Mouse (Mus musculus) telencephalon, adult 2 months (tissue): ENCODE results near the gene Mier3.
"Not testable (repeated sequence)": the region's sequence is repeated elsewhere in the genome, so short reads cannot be mapped to it uniquely, and the experiment has no call there.

Source experiments
- DNase-seq: peaks from one replicate; pipeline ENCODE4 v3.0.0-alpha.2; 2011; ENCODE audit warnings: low read depth, low spot score

Gene Mier3

DNA sequence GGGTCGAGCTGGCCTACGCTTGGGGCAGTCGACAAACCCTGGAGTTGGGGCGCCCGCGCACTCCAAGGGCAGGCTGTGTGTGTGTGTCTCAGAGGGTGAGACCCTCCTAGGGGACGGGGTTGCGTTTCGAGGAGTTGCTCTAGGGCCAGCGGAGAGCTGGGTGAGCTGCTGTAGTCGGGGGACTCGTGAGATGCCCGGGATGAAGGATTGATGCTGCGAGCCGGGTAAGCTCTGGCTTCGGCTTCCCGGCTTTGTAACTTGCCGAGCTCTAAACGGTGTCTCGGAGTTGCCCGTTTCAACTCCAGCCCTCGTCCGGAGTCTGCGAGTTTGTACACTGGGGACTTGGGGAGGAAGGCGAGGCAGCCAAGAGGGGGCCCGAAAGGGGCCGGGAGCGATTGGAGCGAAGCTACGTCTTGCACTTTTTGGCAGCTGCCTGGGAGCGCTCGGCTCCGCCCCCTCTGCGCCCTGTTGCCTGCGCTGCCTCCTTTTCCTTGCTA, 6.6 kb downstream of the Mier3 start:
- DNase-seq: peak; percentile 29

DNA sequence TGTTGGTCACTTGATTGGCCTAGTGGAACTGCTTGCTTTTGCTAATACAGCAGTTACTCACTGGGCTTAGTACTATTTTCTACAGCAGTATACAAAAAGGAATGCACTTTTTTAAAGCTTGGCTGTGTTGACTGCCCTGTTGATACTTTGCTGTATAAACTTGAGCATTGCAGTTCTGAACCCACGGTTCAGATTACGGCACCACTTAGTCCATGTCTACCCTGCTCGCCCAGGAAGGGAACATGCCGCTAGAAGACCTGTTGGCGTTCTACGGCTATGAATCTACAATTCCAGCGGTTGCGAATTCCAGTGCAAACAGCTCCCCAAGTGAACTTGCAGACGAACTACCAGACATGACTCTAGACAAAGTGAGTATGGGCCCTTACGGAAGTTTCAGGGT, 22.6 kb downstream of the Mier3 start:
- DNase-seq: no peak

DNA sequence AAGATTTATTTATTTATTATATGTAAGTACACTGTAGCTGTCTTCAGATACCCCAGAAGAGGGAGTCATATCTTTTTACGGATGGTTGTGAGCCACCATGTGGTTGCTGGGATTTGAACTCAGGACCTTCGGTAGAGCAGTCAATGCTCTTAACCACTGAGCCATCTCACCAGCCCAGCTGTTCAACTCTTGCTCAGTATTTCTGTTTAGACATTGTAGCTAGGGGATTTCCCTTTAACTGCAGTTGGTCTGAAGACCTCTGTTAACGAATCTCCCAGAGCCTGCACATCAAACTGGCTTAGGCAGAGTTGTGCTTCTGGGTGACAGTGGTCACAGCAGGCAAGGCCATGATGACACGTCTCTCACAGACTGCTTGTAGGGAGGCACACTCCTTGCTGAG, 23.2 kb downstream of the Mier3 start:
- not testable (repeated sequence) for DNase-seq

DNA sequence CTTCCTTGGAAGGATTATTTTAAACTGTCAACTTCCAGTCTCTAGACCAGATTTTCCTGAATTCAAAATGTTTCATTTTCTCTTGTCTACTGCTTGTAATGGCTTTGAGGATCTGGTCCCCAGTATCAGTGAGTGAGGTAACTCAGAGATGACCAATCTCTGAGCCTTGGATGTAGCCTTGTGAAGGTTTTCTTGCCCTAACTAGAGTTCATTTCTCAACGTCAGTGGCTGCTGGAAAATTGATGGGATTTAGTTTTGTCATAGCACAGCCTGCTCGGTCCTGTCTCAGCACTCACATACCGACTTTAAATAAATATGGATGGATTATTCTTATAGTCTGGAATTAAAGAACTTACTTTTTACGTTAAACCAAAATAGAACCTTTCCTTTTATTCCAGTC, 29.8 kb downstream of the Mier3 start:
- DNase-seq: no peak

DNA sequence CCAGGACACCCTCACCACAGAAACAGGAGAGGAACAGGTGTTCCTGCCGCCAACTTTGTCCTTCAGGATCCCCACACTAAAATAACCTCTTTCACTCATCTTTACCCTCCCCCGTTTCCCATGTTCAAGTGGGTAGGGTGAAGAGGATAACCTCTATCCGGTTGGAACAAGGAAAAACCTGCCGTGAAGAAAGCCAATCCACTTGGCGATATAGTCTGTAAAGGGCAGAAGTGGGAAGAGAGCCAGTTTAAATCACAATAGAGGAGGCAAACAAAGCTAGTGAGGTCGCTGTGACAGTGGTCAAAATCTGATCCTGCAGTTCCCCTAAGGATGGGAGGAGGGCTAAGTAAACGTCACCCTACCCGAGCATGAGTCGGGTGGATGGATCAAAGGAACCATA, 38.9 kb downstream of the Mier3 start:
- no peak for DNase-seq

DNA sequence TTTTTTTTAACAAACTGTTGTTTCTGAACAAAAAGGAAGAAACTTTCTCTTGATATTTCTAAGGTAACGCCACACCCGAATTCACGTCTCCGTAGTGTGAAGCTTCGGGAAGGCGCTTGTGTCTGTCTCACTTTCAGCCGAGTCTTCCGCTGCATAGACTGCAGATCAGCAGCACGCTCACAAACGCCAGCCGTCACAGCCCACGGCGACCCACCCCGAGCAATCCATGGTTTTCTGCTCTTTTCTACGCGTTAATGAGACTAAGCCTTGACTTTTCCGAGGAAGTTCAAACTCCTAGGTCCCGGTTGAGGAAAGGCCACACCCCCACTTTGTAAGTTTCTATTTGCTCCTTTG, 44.0 kb downstream of the Mier3 start:
- no peak for DNase-seq

DNA sequence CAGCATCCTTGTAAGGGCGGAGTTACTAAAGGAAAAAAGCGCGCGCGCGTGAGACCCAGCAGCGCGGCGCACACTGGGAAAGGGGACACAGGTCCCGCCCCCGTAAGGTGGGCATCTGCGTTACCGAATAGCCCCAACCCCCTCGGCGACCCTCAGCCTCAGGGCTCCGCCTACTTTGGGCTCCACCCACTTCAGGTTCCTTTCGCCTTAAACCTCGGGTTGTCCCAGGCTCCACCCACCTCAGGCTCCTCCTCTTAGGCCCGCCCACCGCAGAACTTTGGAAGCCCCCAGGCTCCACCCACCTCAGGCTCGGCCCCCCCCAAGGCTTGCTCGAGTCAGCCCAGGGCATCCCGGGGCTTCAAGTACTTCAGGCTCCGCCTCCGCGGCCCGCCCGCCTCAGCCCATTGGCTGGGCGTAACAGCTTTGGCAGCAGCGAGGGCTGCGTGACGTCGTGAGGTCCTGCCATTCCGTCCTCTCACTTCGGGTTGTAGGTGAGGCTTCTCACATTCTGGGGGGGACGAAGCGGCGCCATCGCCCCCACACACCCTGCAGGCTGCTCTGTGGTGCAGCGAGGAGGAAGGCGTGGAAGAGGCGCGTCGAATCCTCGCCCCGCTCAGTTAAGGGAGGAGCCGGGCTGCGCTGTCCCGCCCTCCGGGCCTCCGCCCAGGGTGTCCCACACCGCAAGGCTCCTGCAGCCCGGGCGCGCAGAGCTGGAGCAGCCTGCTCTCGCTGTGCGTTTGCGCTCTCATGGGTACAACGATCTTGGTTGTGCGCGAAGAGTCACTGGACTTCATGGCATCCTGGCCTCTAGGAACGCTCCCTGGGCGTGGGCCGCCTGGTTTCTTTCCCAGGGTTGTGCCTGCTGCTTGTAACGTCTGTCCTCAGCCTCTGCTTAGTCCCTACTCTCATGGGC, 44.6 kb downstream of the Mier3 start:
- DNase-seq: peak; percentile 89

DNA sequence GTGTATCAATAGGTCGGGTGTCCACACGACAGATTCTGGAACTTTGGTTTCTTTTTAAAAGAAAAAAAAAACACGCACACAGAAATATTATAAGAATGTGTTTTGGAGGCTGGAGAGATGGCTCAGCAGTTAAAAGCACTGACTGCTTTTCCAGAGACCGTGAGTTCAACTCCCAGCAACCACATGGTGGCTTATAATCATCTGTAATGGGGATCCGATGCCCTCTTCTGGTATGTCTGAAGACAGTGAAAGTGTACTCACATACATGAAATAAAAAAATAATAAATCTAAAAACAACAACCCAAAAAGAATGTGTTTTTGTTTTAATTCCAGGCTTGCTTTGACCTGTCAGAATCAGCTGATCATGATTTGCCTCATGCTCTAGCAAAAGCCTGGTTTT, 46.1 kb downstream of the Mier3 start:
- DNase-seq: no peak

DNA sequence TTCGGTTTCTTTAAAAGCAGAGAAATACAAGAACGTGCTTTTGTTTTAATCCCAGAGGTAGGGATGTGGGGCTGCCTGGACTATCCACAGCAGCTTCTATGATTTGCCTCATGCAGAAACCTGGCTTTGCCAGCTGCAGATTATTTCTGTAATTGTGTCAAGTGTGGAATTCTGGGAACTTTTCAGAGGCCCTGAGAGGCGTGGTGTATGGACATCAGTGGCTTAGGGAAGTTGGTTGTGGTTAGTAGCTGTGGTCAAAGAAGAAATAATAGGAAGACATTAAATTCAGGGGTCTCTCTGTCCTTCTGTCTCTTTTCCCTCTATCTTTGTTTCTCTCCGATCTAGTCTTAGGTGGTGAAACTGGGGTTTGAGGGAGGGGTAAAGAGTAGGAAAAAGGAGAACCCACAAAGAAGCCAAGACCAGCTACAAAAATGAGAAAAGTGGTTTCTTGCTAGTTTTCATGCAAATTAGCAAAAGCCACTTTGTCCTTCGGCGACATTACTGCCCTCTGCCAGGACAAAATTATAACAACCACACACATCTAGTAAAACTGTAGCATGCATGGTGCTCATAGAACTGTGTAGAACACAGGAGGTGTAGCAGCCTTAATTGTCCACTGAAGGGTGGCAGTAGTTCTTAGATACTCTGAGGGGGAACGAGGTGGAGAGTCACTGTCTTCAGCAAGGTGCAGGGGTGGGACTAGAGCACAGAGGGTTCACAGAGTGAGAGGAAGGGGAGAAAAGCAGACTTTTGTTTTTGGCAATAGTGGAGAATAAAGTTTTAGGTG, 60.6 kb downstream of the Mier3 start:
- no peak for DNase-seq

DNA sequence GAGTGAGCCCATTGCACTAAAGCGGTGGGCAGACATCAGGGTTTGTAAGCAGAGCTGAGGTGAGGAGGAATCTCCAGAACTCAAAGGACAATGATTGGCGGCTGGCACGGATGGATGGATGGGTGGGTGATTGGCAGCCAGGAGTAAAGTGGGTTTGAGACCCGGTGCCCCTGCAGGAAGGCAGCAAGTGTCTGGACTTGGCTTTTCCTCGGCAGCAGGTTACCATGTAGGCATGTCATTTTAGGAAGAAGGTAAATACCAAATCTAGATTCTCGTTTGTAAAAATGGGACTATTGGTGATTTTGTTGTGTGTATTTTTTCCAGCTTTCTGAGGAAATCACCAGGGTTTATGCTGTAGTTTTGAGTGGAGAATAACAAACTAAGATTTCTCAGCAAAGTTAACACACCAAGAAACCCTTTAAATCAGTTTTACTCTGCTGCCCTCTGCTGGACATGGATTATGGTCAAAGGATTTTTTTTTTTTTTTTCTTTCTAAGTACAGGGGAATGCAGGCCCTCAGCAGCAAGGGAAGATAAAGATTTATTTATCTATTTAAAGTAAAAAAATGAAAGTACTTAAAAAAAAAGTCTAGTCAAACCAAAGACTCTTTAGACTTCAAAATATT, 61.3 kb downstream of the Mier3 start:
- DNase-seq: peak; percentile 47

DNA sequence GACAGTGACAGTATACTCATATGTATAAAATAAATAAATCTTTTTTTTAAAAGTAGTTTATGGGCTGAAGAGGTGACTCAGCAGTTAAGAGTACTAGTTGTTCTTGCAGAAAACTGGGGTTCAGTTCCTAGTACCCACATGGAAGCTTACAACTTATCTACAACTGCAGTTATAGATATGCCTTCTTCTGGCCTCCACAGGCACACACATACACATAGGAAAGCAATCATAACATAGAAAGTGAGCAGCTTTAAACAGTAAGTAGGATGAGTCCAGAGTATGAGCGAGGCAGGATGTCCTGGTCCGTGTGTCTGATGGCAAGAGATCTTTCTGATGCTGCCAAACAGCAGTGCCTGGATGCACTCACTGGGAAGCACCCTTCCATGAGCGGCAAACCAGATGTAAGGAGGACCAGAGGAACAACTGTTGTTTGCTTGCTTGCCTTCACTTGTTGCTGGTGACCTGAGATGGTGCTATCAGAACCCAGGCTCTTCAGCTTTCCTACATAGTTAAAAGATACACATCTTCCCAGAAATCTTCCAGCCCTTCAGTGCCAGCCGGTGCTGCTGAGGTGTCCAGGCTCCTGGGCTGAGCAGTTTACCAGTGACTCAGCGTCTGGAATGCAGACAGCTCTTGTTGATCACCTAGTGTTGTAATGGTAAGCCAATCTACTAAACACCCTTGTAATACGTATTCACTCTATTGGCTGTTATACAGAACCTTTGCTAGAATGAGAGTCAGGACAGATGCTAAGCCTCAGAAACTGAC, 63.6 kb downstream of the Mier3 start:
- no peak for DNase-seq

DNA sequence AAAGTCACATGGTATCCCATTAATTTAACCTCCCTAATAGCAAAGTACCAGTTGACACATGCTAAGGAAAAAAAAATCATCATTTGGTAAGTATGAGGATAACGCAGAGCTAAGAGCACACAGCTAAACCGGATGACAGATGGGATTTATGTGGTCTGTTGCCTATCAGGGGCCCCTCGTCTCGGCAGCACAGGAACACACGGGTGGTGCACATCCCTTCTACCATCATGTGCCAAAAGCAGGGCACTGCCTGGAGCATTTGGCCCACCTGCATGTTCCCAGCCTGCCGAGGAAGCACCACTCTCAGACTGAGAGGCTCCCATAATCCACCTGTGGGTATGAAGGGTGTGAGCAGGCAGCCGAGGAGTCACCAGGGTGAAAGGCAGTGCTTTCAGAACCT, 64.4 kb downstream of the Mier3 start:
- DNase-seq: no peak

DNA sequence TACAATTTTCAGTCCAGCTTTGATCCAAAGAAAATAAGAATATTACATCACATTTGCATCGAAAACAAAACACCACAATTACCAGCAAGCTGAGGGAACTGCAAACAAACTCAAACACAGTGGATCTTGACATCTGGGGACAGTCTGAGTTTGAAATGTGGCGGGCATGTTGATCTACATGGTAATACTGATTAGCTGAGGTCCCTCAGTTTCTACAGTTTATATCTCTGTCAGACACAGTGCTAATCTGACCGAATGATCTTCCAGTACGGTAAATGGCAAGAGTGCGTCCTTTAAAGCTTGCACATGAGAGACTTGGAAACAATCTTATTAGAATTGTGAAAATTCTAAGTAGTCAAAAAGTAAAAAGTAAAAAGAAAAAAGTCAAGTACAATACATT, 66.1 kb downstream of the Mier3 start:
- DNase-seq: no peak

DNA sequence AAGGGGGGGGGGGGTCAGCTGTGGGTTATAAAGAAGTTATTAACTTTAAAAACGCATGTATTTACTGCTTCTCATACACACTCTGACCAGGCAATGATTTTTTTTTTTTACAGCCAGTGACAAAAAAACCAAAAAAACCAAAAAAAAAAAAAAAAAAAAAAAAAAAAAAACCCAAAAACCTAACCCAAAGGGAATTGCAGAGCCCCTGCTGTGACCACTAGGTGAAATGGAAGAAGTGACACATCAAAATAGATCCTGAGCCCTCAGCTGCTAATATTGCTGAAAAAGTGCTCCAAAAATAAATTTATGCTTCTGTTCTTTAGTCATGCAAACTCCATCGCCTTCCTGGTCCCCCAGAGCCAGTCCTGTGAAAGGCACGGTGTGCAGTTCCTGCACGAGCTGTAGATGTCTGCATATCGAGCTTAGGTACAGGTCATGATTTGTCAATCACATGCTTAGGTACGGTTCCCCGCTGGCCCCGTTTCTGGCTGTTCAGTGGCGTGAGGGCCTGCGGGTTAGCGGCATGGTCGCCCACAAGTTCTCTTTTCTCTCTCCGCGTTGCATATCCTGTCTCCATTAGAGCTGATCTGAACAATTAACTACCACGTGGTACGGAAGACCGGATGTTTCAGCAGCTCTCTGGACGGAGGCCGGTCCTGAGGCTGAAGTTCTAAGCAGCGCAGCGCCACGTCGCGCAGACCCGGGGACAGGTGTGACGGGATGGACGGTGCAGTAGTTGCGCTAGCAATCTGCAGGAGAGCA, 67.7 kb downstream of the Mier3 start:
- DNase-seq: no peak

DNA sequence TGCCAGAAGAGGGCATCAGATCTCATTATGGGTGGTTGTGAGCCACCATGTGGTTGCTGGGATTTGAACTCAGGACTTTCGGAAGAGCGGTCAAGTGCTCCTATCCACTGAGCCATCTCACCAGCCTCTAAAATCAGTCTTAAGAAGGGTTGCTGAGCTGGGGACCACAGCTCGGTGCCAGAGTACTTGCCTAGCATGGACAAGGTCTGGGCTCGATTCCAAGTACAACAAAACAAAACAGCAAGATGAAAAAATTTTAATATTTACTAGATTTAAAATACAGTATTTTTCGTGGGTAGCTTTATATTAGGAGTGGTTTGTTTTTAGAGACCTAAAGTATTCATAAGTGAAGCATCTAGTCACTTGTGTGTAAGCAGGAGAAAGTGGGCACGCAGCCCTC, 72.5 kb downstream of the Mier3 start:
- no peak for DNase-seq

DNA sequence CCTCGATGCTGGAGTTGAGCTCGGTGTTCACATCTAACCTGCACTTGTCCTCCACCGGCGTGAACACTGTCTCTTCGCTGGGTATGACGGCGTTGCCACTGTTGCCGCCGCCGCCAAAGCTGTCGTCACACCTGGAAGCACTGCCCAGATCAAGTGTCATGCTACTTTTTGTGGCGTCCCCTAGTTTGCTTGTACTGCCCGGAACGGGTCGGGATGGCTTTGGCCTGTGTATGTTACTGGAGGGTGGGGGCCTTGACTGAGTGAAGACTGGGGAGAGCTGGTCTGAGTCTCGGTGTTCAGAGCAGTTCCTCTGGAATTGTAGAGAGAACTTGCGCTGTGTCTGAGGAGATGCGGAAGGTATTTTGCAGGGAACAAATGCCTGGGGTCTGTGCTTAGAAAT, 74.6 kb downstream of the Mier3 start:
- no peak for DNase-seq

DNA sequence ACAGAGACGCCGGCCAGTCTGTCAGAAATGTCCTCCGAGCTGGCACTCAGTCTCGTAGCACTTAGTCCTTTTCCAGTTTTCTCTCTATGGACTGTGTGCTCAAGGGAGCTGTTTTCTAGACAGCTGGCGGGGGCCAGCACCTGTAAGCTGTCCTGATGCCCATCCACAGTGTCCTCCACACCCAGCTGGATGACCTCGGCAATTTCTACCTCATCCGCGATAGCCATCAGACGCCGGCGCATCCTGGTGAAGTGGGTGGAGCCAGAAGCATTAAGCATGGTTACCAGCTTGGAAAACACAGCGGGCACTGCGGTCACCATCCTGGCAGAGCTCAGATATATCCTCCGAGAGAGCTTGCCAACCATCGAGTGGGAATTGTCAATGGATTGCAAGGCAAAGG, 75.2 kb downstream of the Mier3 start:
- DNase-seq: no peak

DNA sequence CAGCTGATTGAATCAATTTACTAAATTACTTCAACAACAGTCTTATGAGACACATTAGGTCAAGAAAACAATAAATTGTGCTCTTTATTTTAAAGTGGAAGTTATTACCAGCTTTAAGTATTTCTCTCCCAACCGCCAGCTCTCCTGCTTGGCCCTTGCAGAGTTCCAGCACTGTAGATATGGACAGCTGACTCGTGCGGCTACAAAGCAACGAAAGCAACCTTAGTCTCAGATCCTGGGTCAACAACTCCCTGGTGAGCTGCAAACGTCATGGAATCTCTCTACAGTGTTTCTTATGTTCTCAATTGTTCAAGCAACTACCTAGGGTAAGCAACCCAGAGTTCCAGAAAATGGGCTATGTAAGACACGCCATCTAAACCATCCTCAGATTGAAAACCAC, 76.2 kb downstream of the Mier3 start:
- DNase-seq: no peak

DNA sequence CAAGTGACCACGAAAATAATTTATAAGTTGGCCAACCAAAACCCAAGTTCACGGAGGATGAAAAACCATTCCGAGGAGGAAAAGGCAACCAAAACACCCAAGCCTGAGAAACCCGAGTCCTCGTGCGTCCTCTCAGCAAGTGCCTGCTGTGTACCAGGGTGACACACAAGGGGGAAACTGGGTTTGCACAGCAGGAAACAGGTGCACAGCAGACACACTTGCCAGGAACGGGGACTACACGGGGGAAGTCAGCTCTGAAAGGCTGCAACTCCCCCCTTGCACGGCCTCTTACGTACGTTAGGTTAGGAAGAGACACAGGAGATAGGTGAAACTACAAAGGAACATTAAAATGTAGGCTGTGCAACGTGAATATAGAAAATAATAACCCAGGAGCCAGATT, 81.7 kb downstream of the Mier3 start:
- no peak for DNase-seq
